Mouse (Mus musculus): Measurements from ENCODE around the gene Foxn3.

Foxn3 gene

DNA sequence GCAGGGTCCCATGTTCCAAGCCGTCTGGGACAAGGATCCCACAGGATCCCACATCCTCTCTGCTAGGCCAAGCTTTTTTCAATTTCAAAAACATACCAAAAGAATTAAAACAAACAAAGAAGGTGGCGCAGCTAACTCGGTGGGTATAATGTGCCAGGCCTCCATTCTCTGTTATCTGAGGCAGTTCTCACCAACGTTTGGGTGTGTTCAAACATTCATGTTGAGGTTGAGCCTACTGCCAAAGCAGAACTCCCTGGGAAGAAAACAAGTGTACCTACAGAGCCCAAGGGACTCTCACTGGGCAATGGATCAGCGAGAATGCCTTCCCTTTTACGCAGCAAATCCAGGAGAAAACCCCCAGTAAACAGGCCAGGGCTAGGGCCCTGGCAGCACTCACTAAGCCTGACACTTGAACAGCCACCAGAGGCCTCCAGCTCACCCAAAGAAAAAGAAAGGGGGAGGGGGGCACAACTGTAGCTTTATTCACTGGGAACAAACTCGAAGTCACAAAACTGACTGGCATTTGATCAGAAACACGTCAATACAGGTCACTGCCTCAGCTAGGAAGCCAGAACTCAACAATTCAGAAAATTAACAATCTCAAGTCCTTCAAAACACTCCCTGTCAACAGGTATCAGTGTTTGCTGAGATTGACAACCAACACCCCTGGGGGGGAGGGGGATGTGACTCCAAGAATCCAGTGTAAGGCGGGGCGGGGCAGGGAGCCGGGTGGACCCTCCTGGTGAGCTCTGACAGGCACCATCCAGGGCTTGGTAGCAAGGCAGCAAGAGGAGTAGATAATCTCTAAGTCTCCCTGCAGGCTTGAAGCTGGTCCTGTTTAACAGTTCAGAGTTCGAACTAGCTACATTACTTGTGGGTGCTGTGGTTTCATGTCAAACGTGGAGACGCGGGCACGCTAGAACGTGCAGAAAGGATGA is 177.2 kb downstream of the Foxn3 start:
- DNase-seq (ENCODE audit: low spot score) = no peak

GRCm38 (mm10) chr12:99385073-99385472 is 178.3 kb downstream of the Foxn3 start:
- no peak for DNase-seq (ENCODE audit: low spot score)

DNA sequence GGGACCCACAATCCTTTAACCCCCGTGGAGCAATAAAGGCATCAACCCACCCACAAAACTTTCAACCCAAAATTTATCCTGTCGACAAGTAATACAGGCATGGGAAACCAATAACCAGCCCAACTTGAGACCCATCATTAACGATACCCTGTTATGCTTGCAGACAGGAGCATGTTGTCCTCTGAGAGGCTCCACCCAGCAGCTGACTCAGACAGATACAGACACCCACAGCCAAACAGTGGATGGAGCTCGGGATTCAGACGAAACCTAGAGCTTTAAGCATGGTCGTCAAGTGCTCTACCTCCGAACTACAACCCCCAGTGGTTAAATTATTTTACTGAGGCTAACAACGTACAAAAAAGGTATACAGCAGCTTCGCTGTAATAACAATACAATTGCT is 182.1 kb downstream of the Foxn3 start:
- no peak for DNase-seq (ENCODE audit: low spot score)

- no peak for DNase-seq (ENCODE audit: low spot score)
Observed at GRCm38 (mm10) chr12:99380855-99381262, 182.5 kb downstream of the Foxn3 start.

DNA sequence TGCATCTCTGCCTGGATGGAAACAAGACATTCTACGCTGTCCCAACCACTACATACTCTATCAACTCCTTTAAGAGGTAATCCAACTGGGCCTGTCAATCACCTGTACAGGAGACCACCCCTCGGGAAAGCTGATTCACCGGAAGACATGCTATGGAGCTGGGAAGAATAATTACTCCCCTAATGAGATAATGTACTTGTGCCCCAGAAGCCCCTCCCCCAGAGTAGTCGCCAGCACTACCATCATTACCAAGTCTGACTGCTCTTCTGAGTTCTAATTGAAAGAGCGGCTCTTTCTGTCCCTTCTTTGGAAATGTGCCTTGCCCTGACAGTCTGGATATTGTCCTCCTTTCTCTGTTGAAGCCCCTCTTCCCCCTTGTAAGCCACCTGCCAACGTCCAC is 183.3 kb downstream of the Foxn3 start:
- no peak for DNase-seq (ENCODE audit: low spot score)

DNA sequence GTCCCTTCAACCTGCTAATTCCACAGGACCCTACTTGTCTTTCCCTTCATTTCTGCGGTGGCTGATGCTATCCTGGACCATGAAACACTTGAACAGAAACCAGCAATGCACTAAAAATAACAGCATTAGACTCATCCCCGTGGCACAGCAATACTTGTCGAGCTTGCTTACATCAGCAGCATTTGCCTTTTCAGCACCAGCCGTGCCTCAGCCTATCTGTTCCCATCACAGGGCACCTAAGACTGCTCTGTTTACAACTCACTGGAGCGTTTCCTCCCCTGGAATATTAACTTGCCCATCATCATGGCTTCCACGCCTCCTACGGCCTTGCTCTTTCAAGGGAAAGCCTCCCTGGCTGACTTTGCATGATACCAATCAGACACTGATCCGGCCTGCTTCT is 185.1 kb downstream of the Foxn3 start:
- DNase-seq (ENCODE audit: low spot score) = no peak

DNA sequence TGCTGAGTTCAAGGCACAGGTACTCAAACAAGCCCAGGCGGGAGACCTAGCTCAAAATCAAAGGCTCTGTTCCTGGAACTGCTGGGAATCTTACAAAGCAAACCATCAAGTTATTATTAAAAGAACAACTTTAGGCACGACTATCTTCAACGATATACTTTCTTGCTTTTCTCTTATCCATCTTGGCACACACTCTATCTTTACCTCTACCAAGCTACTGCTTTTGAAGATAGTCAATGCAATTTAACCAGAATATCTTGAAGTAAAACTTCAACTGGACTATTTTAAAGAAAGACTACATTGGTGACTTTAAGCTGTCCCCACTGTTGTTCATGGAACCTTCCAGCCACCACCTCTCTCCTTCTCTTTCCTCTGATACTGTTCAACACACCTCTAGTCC is 185.7 kb downstream of the Foxn3 start:
- DNase-seq (ENCODE audit: low spot score) = no peak

DNA sequence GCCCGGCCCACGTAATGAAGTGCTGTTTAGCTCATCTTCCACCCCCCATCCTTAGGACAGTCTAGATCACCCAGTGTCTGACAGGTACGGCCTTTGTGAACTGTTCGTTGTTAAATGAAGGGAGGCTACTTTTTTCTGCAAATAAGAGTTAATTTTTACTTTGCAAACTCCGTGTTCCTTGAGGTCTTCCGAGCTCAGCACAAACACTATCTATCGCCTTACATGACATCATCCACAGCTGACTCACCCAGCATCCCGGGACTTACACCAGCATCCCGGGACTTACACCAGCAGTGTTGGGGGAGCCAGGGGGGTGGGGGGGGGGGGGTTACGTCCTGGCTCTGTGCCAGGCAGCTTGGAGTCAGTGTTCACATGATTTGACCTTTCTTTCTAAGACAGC is 186.3 kb downstream of the Foxn3 start:
- no peak for DNase-seq (ENCODE audit: low spot score)

GRCm38 (mm10) chr12:99375878-99376454 is 187.4 kb downstream of the Foxn3 start:
- no peak for DNase-seq (ENCODE audit: low spot score)

- DNase-seq (ENCODE audit: low spot score) = no peak
Observed at GRCm38 (mm10) chr12:99375426-99375825, 188.0 kb downstream of the Foxn3 start.

- no peak for DNase-seq (ENCODE audit: low spot score)
Observed at GRCm38 (mm10) chr12:99374099-99374600, 189.2 kb downstream of the Foxn3 start.

DNA sequence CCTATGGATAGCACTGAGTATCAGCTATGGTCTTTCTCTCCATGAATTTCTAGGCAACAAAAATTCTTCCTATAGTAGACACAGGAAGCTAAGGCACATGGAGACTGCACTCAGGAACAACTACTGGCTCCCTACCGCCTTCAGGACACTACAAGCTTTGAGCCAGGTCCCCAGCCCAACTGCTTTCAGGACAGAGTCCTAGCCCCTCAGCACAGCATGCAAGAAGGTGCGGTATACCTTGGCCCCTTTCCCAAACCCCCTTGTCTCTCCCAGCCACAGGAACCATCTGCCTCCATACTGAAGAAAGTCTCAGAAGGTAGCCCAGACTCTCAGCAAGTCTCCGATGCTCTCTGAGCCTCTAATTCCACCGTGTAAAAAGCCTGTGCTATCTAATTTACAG is 189.8 kb downstream of the Foxn3 start:
- no peak for DNase-seq (ENCODE audit: low spot score)

- DNase-seq (ENCODE audit: low spot score) = no peak
Observed at GRCm38 (mm10) chr12:99371500-99371899, 191.9 kb downstream of the Foxn3 start.

DNA sequence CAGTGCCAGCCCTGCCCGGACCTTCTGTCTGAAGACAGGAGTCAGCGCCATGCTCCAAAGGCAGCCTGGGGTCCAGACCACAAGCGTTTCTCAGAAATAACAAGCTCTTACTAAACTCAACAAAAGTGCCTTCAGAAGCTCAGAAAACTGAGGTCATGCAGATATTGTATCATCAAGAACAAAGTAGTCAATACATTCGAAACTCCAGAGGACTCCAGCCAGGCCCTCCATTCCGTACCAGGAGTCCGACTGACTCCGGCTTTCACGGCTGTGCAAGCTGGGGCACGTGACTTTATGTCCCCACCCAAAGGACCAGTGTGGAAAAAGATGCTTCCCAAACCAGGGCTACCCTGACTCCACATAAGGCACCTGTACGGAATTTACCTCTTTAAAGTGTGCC is 195.1 kb downstream of the Foxn3 start:
- no peak for DNase-seq (ENCODE audit: low spot score)

GRCm38 (mm10) chr12:99365999-99366398 is 197.4 kb downstream of the Foxn3 start:
- no peak for DNase-seq (ENCODE audit: low spot score)

GRCm38 (mm10) chr12:99364201-99364600 is 199.2 kb downstream of the Foxn3 start:
- DNase-seq (ENCODE audit: low spot score) = no peak

DNA sequence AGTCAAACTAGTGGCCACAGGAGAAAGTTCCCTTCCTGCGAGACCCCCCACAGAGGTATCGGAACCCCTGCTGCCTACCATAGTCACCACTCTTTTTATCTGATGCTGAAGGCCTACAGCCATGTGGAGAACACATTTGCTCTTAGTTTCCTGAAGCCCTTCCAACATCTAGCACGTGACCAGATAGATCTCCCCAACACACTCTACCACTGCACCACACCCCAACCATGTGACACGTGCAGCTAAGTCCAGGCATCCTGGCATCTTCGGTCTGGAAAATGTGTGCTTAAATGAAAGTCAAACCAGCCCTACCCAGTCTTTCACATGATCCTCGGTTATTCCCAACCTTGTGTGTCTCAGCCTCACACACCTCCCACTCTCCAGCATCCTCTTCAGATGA is 200.4 kb downstream of the Foxn3 start:
- DNase-seq (ENCODE audit: low spot score) = no peak

- no peak for DNase-seq (ENCODE audit: low spot score)
Observed at GRCm38 (mm10) chr12:99361752-99362132, 201.6 kb downstream of the Foxn3 start.

DNA sequence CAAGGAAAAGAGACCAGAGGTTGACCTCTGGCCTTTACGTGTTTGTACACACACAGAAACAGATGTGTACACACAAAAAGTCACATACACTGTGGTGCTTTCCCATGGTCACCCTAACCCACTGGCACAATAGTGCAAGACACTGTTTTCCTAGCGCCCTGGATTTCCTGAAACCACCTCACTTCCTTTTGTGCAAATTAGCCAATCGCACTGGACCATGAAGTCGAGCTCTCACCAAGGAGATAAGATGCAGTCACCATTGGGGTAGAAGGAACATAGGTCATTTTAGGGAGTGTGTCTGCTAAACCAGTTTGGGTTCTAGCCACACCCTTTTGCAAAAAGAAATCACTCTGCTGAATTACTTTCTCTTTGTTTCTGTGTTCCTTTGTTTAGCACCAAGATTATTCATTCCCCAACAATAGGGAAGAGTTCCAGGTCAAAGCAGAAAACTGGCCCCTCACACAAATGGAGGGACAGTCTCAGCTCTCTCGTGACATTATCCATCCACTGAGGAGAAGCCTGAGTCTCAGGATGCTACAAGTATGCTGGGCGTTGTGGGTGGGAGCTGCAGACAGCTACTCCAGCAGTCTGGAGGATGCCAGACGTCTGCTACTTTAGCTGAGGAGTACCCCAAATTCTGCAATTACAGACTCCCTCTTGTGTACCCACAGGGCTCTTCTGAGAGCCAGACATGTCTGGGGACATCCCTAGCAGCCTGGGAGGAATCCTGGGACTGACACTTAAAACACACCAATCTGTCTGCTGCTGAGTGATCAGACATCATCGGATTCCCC is 202.2 kb downstream of the Foxn3 start:
- DNase-seq (ENCODE audit: low spot score) = no peak

DNA sequence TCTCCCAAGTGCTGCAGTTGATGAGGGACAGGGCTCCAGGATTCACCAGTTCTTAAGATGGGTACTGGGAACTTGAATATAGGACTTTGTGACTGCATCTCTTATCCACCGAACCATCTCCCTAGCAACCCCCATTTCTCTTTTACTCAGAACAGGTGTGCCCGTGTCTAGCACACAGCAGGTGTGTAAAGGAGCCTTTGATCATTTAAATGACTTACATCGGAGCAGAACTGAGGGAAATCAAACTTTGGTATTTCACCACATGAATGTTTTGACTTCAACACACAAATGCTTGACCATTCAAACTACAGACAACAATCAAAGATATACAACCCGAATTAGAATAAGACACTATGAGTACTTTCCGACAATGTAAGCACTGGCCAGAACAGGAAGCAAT is 204.7 kb downstream of the Foxn3 start:
- DNase-seq (ENCODE audit: low spot score) = no peak

DNA sequence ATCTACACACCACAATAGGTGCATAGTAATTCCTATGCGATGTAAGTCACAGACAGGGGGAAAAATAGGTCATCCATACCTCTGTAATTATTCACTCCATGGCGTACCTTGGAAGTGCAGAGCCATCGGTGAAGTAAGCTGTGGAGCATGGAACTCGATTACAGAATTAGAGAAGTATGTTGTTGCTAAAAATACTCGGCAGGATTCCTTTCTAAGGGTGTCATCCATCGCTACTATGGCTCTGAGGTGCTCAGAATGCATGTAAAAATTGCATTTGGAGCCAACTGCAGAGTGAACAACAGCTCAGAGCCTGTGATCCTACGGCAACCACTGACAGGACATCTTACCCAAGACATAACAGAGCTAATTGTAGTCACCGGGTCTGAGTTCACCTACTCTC is 206.7 kb downstream of the Foxn3 start:
- no peak for DNase-seq (ENCODE audit: low spot score)

- no peak for DNase-seq (ENCODE audit: low spot score)
Observed at GRCm38 (mm10) chr12:99353692-99354091, 209.7 kb downstream of the Foxn3 start.

- no peak for DNase-seq (ENCODE audit: low spot score)
Observed at GRCm38 (mm10) chr12:99352583-99352982, 210.8 kb downstream of the Foxn3 start.
